Mouse (Mus musculus) ES-E14 (cell line): ENCODE measurements around the gene Tnfaip3.

Experiments used
- CHD2 ChIP-seq: IDR thresholded peaks from 2 replicates; pipeline ENCODE4 v1.6.1; 2014; ENCODE audit warnings: mild to moderate bottlenecking, low read depth, low read length, inconsistent platforms
- ZC3H11A ChIP-seq: IDR thresholded peaks from 2 replicates; pipeline ENCODE4 v1.6.1; 2012; ENCODE audit warnings: low read depth, mild to moderate bottlenecking, inconsistent platforms, low read length, borderline replicate concordance
- ZNF384 ChIP-seq: IDR thresholded peaks from 2 replicates; pipeline ENCODE4 v1.6.1; 2012; ENCODE audit warnings: low read depth, low read length, inconsistent platforms

- TF ChIP-seq ZC3H11A, result no peak
- TF ChIP-seq CHD2, result no peak
- TF ChIP-seq ZNF384, result no peak
Measured at GRCm38 (mm10) chr10:18983514-18983913, 31.9 kb downstream of the Tnfaip3 start.
